Mouse (Mus musculus) embryonic facial prominence, embryonic 13.5 days (tissue): ENCODE results near the gene Adamtsl1. TPM values are rescaled to one million over a fixed set of nuclear protein-coding genes. Genes with fewer than 3 reads are reported as not detected.
A peak's percentile ranks its signal among the peaks of the same experiment; 100 is the strongest.

Source experiments
- ATAC-seq: fragments of 200-750 bp; cut with Nextera tagmentation; 2 replicates; pipeline ENCODE4 v1.8.0; 2017; ENCODE audit warnings: low read depth; ENCODE audit not compliant: insufficient number of reproducible peaks, insufficient read depth, low FRiP score, low TSS enrichment
- H3K27ac ChIP-seq: fragments of 300-500 bp; sonication (generic); 2 replicates; pipeline ENCODE4 v1.5.1; 2015; ENCODE audit warnings: moderate library complexity, mild to moderate bottlenecking, inconsistent platforms
- H3K27me3 ChIP-seq: fragments of 300-500 bp; sonication (generic); 2 replicates; pipeline ENCODE4 v1.6.1; 2015; ENCODE audit warnings: mild to moderate bottlenecking, inconsistent platforms
- H3K36me3 ChIP-seq: fragments of 300-500 bp; sonication (generic); 2 replicates; pipeline ENCODE4 v1.6.1; 2015; ENCODE audit warnings: mild to moderate bottlenecking, inconsistent platforms
- H3K4me1 ChIP-seq: fragments of 300-500 bp; sonication (generic); 2 replicates; pipeline ENCODE4 v1.6.1; 2015; ENCODE audit warnings: inconsistent platforms
- H3K4me2 ChIP-seq: fragments of 300-500 bp; sonication (generic); 2 replicates; pipeline ENCODE4 v1.6.1; 2015; ENCODE audit warnings: moderate library complexity, mild to moderate bottlenecking, inconsistent platforms
- H3K4me3 ChIP-seq: fragments of 300-500 bp; sonication (generic); 2 replicates; pipeline ENCODE4 v1.5.1; 2015; ENCODE audit warnings: mild to moderate bottlenecking, inconsistent platforms
- H3K9ac ChIP-seq: fragments of 300-500 bp; sonication (generic); 2 replicates; pipeline ENCODE4 v1.6.1; 2015; ENCODE audit warnings: mild to moderate bottlenecking, inconsistent platforms
- H3K9me3 ChIP-seq: fragments of 300-500 bp; sonication (generic); 2 replicates; pipeline ENCODE4 v1.6.1; 2016; ENCODE audit warnings: inconsistent platforms
- WGBS: fragments of 180-500 bp; shearing (Covaris S2); methylation state at CpG from one replicate; pipeline ENCODE4 v1.1.7; 2015; ENCODE audit warnings: mixed read lengths; 5-methylcytosine and 5-hydroxymethylcytosine counted together
- polyA plus RNA-seq: library from polyadenylated mRNA; unstranded; fragments of >200 nt; fragmentation: Nextera tagmentation; extraction: Ambion mirVana; gene quantifications from 2 replicates; pipeline ENCODE4 v1.2.1, GENCODE M21; 2015

The Adamtsl1 gene
- polyA plus RNA-seq, 1 experiment from 2014 or later = 48.1 TPM

GRCm38 (mm10) chr4:85672290-85672689 is 158.3 kb downstream of the Adamtsl1 start:
- Histone ChIP-seq H3K27ac (no peak overlapping the region), H3K9me3 (no peaks in the 10 kb centered on the region), H3K9ac (no peak overlapping the region), H3K4me1 (no peaks in the 10 kb centered on the region; the same call in 1 of the 2 replicates), H3K36me3 (no peaks in the 10 kb centered on the region), H3K4me2 (no peak overlapping the region), H3K4me3 (no peak overlapping the region), H3K27me3 (0 out of 2 replicates have a peak, but pooled peaks cover 3% of the 10 kb centered on the region)
- ATAC-seq = no peak
- 43% methylated on average over 4 of the region's 4 CpGs for WGBS

- Histone ChIP-seq H3K4me1 (no peaks in the 10 kb centered on the region), H3K4me3 (no peak overlapping the region), H3K4me2 (no peak overlapping the region), H3K27ac (no peak overlapping the region), H3K27me3 (no peaks in the 10 kb centered on the region), H3K36me3 (no peaks in the 10 kb centered on the region), H3K9ac (no peak overlapping the region), H3K9me3 (no peaks in the 10 kb centered on the region)
- 47% methylated on average over 1 of the region's 1 CpGs for WGBS
- no peak for ATAC-seq
Observed at GRCm38 (mm10) chr4:85677621-85678020, 163.6 kb downstream of the Adamtsl1 start.

GRCm38 (mm10) chr4:85686160-85686559 is 172.2 kb downstream of the Adamtsl1 start:
- Histone ChIP-seq H3K4me1 (no peaks in the 10 kb centered on the region), H3K27me3 (no peaks in the 10 kb centered on the region), H3K36me3 (no peaks in the 10 kb centered on the region), H3K27ac (no peak overlapping the region), H3K9me3 (no peaks in the 10 kb centered on the region), H3K4me2 (no peak overlapping the region), H3K4me3 (no peak overlapping the region), H3K9ac (no peak overlapping the region)
- WGBS = 81% methylated on average over 4 of the region's 4 CpGs
- ATAC-seq = no peak

DNA sequence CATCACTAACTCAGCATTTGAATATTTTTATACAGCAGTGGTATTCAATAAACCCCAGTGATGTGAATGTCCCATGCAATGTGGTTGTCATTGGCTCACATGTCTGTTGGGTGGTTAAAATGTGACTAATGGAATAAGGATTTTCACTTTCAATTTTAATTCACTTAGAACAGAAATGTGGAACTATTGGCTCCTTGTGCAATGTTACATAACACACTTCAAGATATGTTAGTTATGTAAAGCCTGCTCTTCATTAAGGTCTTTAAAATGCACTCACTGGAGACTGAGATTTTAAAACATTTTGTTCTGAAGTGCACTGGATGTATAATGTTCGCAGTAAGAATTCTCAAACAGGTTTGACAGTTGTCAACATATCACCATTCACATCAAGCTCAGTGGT is 181.3 kb downstream of the Adamtsl1 start:
- Histone ChIP-seq H3K4me1 (no peaks in the 10 kb centered on the region), H3K9me3 (peaks cover 2% of the 10 kb centered on the region; the same call in 1 of the 2 replicates), H3K4me2 (no peak overlapping the region), H3K27ac (no peak overlapping the region), H3K4me3 (no peak overlapping the region), H3K27me3 (no peaks in the 10 kb centered on the region), H3K9ac (no peak overlapping the region), H3K36me3 (no peaks in the 10 kb centered on the region)
- ATAC-seq = no peak
- WGBS = 74% methylated on average over 1 of the region's 1 CpGs

DNA sequence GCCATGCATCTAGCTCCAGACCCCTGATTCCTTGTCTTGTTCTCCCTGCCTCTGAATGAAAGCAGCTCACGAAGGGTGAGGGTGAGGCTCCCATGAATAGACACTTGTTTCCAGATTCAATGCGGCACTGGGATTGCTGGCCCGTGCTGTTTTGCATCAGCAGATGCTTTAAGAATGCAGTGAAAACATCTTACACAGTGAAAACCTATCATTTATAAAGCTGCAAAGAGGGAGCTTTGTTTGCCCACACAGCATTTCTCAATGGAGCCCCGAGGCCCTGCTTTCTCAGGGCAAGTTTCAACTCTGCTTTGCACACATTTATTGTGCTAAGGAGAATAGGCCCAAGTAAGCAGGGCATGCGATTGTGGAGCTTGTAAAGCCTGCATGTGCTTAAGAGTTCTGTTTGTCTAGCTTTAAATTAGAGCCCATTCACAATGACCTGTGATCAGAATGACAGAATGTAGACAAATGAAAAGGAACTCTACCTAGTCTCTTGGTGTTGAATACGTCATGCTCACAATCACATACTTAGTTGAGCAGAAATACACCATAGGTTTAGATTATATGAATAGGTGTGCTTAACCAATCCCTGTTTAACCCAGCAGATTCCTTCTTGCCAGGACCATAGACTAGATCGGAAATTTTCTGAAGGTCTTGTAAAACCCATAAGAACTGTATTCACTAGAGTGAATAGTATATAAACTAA is 193.5 kb downstream of the Adamtsl1 start:
- Histone ChIP-seq H3K4me3 (no peak overlapping the region), H3K4me2 (no peak overlapping the region), H3K36me3 (no peaks in the 10 kb centered on the region), H3K9me3 (no peaks in the 10 kb centered on the region), H3K9ac (no peak overlapping the region), H3K27ac (no peak overlapping the region), H3K4me1 (peaks cover 9% of the 10 kb centered on the region; the same call in 1 of the 2 replicates), H3K27me3 (0 out of 2 replicates have a peak, but pooled peaks cover 8% of the 10 kb centered on the region)
- no peak for ATAC-seq
- 40% methylated on average over 7 of the region's 7 CpGs for WGBS

DNA sequence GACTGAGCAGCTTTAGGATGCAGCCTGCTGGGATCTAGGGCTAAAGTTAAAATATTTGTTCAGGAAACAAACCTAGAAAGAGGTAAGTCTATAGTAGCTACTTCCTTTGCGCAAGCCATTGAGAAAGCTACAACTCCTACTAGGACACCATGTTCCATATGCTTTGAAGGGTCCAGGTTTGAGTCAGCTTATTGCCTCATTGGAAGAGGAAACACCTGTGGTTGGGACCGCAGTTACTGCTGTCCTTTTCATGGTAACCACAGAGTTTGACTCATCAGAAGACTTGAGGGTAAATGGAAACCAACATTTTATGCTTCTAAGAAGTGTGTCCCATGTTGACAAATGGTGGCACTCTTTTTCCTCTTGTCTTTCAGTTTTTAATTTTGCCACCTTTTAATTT is 195.7 kb downstream of the Adamtsl1 start:
- Histone ChIP-seq H3K9me3 (no peaks in the 10 kb centered on the region), H3K9ac (no peak overlapping the region), H3K27ac (no peak overlapping the region), H3K4me3 (no peak overlapping the region), H3K4me2 (no peak overlapping the region), H3K4me1 (peaks cover 9% of the 10 kb centered on the region; the same call in 1 of the 2 replicates), H3K36me3 (no peaks in the 10 kb centered on the region), H3K27me3 (0 out of 2 replicates have a peak, but pooled peaks cover 8% of the 10 kb centered on the region)
- 95% methylated on average over 2 of the region's 2 CpGs for WGBS
- no peak for ATAC-seq

- 55% methylated on average over 3 of the region's 3 CpGs for WGBS
Observed at GRCm38 (mm10) chr4:85724999-85725398, 211.0 kb downstream of the Adamtsl1 start.

DNA sequence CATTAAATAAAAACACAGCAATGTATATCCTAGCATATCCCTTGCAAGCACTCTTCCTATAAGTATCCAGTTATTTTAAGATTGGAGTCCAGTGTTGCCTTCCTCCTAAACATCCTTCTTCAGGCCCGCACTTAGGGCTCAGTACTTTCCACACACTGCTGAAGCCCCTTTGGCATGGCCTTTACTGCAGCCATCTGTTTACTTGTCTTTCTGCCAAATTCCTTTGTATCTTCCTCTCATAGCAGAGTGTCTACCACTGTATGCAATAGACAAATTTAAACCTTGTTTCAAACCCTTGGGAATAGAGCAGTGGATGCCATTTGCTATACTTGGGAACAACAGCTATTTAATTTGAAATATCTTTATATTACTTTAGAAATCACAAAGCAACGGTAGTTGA is 213.8 kb downstream of the Adamtsl1 start:
- WGBS = 75% methylated on average over 2 of the region's 2 CpGs
- Histone ChIP-seq H3K36me3 (no peaks in the 10 kb centered on the region), H3K4me1 (no peaks in the 10 kb centered on the region)

More at GRCm38 (mm10) chr4:85724999-85725398, 211.0 kb downstream of the Adamtsl1 start:
- Histone ChIP-seq H3K4me1 (no peaks in the 10 kb centered on the region), H3K4me3 (no peak overlapping the region), H3K9me3 (no peaks in the 10 kb centered on the region), H3K27me3 (no peaks in the 10 kb centered on the region), H3K4me2 (no peak overlapping the region), H3K9ac (no peak overlapping the region), H3K36me3 (no peaks in the 10 kb centered on the region), H3K27ac (no peak overlapping the region)
- ATAC-seq = no peak

DNA sequence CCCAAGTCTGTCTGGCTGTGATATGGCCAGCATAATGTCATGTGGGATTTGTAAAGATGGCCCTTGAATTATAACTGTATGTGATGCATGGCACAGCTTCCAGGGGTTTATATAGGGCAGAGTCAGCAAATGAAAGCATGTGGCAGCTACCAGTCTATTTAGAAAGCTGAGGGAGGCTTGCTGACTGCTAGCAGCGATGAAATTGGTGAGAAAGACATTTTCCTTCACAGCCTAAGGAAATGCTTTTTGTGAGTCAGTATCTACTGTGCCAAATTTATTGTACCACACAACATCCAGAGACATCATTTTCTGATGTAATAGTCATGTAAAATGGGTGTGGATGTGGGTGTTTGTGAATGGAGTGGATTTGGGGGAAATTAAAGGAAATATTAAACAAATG is 214.4 kb downstream of the Adamtsl1 start:
- H3K4me1 ChIP-seq = no peaks in the 10 kb centered on the region
- H3K4me3 ChIP-seq = no peak overlapping the region
- H3K9ac ChIP-seq = no peak overlapping the region
- H3K36me3 ChIP-seq = no peaks in the 10 kb centered on the region
- no peak for ATAC-seq
- 0 out of 2 replicates have a peak, but pooled peaks cover 2% of the 10 kb centered on the region for H3K9me3 ChIP-seq
- WGBS = 87% methylated on average over 1 of the region's 1 CpGs
- H3K27me3 ChIP-seq = no peaks in the 10 kb centered on the region
- H3K4me2 ChIP-seq = no peak overlapping the region
- H3K27ac ChIP-seq = no peak overlapping the region

More for the DNA sequence above, 213.8 kb downstream of the Adamtsl1 start:
- Histone ChIP-seq H3K27ac (no peak overlapping the region), H3K27me3 (no peaks in the 10 kb centered on the region), H3K9ac (no peak overlapping the region), H3K9me3 (0 out of 2 replicates have a peak, but pooled peaks cover 2% of the 10 kb centered on the region), H3K4me2 (no peak overlapping the region), H3K4me3 (no peak overlapping the region)
- no peak for ATAC-seq

- no peaks in the 10 kb centered on the region for H3K36me3 ChIP-seq
- 77% methylated on average over 4 of the region's 4 CpGs for WGBS
- peaks cover 6% of the 10 kb centered on the region; the same call in 1 of the 2 replicates for H3K4me1 ChIP-seq
- H3K27me3 ChIP-seq = no peaks in the 10 kb centered on the region
- no peak for ATAC-seq
- no peak overlapping the region for H3K27ac ChIP-seq
- H3K9ac ChIP-seq = no peak overlapping the region
- no peaks in the 10 kb centered on the region for H3K9me3 ChIP-seq
- H3K4me3 ChIP-seq = no peak overlapping the region
- H3K4me2 ChIP-seq = no peak overlapping the region
Observed at GRCm38 (mm10) chr4:85740478-85740877, 226.5 kb downstream of the Adamtsl1 start.

- Histone ChIP-seq H3K9me3 (no peaks in the 10 kb centered on the region), H3K9ac (no peak overlapping the region), H3K27me3 (no peaks in the 10 kb centered on the region), H3K36me3 (no peaks in the 10 kb centered on the region), H3K4me1 (peaks cover 6% of the 10 kb centered on the region; the same call in 1 of the 2 replicates), H3K27ac (peak overlapping the region; percentile 30; the same call in 1 of the 2 replicates), H3K4me3 (no peak overlapping the region), H3K4me2 (no peak overlapping the region)
- ATAC-seq = no peak
- 4% methylated on average over 3 of the region's 3 CpGs for WGBS
Observed at GRCm38 (mm10) chr4:85741825-85742391, 227.9 kb downstream of the Adamtsl1 start.

GRCm38 (mm10) chr4:85743427-85743826 is 229.5 kb downstream of the Adamtsl1 start:
- no peaks in the 10 kb centered on the region for H3K27me3 ChIP-seq
- no peak overlapping the region for H3K4me2 ChIP-seq
- H3K36me3 ChIP-seq = no peaks in the 10 kb centered on the region
- no peak for ATAC-seq
- H3K9ac ChIP-seq = no peak overlapping the region
- H3K9me3 ChIP-seq = no peaks in the 10 kb centered on the region
- no peak overlapping the region for H3K4me3 ChIP-seq
- 73% methylated on average over 1 of the region's 1 CpGs for WGBS
- H3K27ac ChIP-seq = no peak overlapping the region
- H3K4me1 ChIP-seq = peaks cover 6% of the 10 kb centered on the region; the same call in 1 of the 2 replicates
